Mouse (Mus musculus): Measurements from ENCODE around the gene Wfdc6a. TPM values are rescaled to one million over a fixed set of nuclear protein-coding genes. Genes with fewer than 3 reads are reported as not detected.
"Not testable (repeated sequence)": the region's sequence is repeated elsewhere in the genome, so short reads cannot be mapped to it uniquely, and the experiment has no call there.

Wfdc6a gene
- not detected in 2 replicates for total RNA-seq (2014; rRNA removed)
- polyA plus RNA-seq (2015; fragmentation: Nextera tagmentation; extraction: Ambion mirVana), result not detected in 2 replicates

GRCm38 (mm10) chr2:164585025-164585725, at the start of gene Wfdc6a:
Gene Wfdc6a, minus strand, starts transcription at chr2:164585447.
- H3K4me1 ChIP-seq (ENCODE audit: insufficient read depth, low read length); H3K9me3 ChIP-seq (ENCODE audit: low read length); DNase-seq (ENCODE audit: low spot score); ATAC-seq (ENCODE audit: low FRiP score); H3K36me3 ChIP-seq (ENCODE audit: insufficient read depth, low read length); H3K4me2 ChIP-seq (ENCODE audit: low read depth, low read length, poor library complexity, severe bottlenecking); H3K9ac ChIP-seq (replicated peaks; ENCODE audit: low read length, poor library complexity, severe bottlenecking); H3K27ac ChIP-seq (ENCODE audit: low read depth, low read length); H3K4me3 ChIP-seq (ENCODE audit: low read depth, low read length); H3K27me3 ChIP-seq (ENCODE audit: insufficient read depth, low read length): not testable (repeated sequence)
- WGBS, result 55% methylated on average over 13 of the region's 13 CpGs

GRCm38 (mm10) chr2:164621775-164622174, 36.5 kb upstream of the Wfdc6a start:
- H3K9ac ChIP-seq (replicated peaks; ENCODE audit: low read length, poor library complexity, severe bottlenecking), result no peak overlapping the region
- no peak for ATAC-seq (ENCODE audit: low FRiP score)

GRCm38 (mm10) chr2:164619050-164619449, 33.8 kb upstream of the Wfdc6a start:
- Histone ChIP-seq H3K4me3 (ENCODE audit: low read depth, low read length) (no peak overlapping the region), H3K9me3 (ENCODE audit: low read length) (no peaks in the 10 kb centered on the region), H3K36me3 (ENCODE audit: insufficient read depth, low read length) (no peaks in the 10 kb centered on the region), H3K4me2 (ENCODE audit: low read depth, low read length, poor library complexity, severe bottlenecking) (no peak overlapping the region), H3K27me3 (ENCODE audit: insufficient read depth, low read length) (no peaks in the 10 kb centered on the region), H3K27ac (ENCODE audit: low read depth, low read length) (no peak overlapping the region), H3K4me1 (ENCODE audit: insufficient read depth, low read length) (no peaks in the 10 kb centered on the region), H3K9ac (replicated peaks; ENCODE audit: low read length, poor library complexity, severe bottlenecking) (no peak overlapping the region)
- no peak for DNase-seq (ENCODE audit: low spot score)
- no peak for ATAC-seq (ENCODE audit: low FRiP score)
- TF ChIP-seq CTCF (IDR thresholded peaks at IDR 0.05), result no peak
- 85% methylated on average over 5 of the region's 5 CpGs for WGBS

More at GRCm38 (mm10) chr2:164621775-164622174, 36.5 kb upstream of the Wfdc6a start:
- Histone ChIP-seq H3K36me3 (ENCODE audit: insufficient read depth, low read length) (no peaks in the 10 kb centered on the region), H3K9me3 (ENCODE audit: low read length) (no peaks in the 10 kb centered on the region), H3K4me3 (ENCODE audit: low read depth, low read length) (no peak overlapping the region), H3K27me3 (ENCODE audit: insufficient read depth, low read length) (no peaks in the 10 kb centered on the region), H3K4me1 (ENCODE audit: insufficient read depth, low read length) (no peaks in the 10 kb centered on the region), H3K4me2 (ENCODE audit: low read depth, low read length, poor library complexity, severe bottlenecking) (no peak overlapping the region), H3K27ac (ENCODE audit: low read depth, low read length) (no peak overlapping the region)
- no peak for TF ChIP-seq CTCF (IDR thresholded peaks at IDR 0.05)
- DNase-seq (ENCODE audit: low spot score), result no peak
- WGBS, result 83% methylated on average over 4 of the region's 4 CpGs

- ATAC-seq (ENCODE audit: low FRiP score) (no peak), DNase-seq (ENCODE audit: low spot score) (no peak)
- WGBS, result 88% methylated on average over 3 of the region's 3 CpGs
- Histone ChIP-seq H3K9ac (replicated peaks; ENCODE audit: low read length, poor library complexity, severe bottlenecking) (no peak overlapping the region), H3K4me1 (ENCODE audit: insufficient read depth, low read length) (no peaks in the 10 kb centered on the region), H3K36me3 (ENCODE audit: insufficient read depth, low read length) (no peaks in the 10 kb centered on the region), H3K9me3 (ENCODE audit: low read length) (no peaks in the 10 kb centered on the region), H3K27me3 (ENCODE audit: insufficient read depth, low read length) (no peaks in the 10 kb centered on the region), H3K27ac (ENCODE audit: low read depth, low read length) (no peak overlapping the region), H3K4me2 (ENCODE audit: low read depth, low read length, poor library complexity, severe bottlenecking) (no peak overlapping the region), H3K4me3 (ENCODE audit: low read depth, low read length) (no peak overlapping the region)
- no peak for TF ChIP-seq CTCF (IDR thresholded peaks at IDR 0.05)
Measured at GRCm38 (mm10) chr2:164615386-164615785, 30.1 kb upstream of the Wfdc6a start.

- ATAC-seq (ENCODE audit: low FRiP score); H3K36me3 ChIP-seq (ENCODE audit: insufficient read depth, low read length); H3K27ac ChIP-seq (ENCODE audit: low read depth, low read length); H3K9ac ChIP-seq (replicated peaks; ENCODE audit: low read length, poor library complexity, severe bottlenecking); H3K4me2 ChIP-seq (ENCODE audit: low read depth, low read length, poor library complexity, severe bottlenecking); H3K4me3 ChIP-seq (ENCODE audit: low read depth, low read length); DNase-seq (ENCODE audit: low spot score); H3K27me3 ChIP-seq (ENCODE audit: insufficient read depth, low read length); H3K4me1 ChIP-seq (ENCODE audit: insufficient read depth, low read length); H3K9me3 ChIP-seq (ENCODE audit: low read length): not testable (repeated sequence)
- WGBS, result 52% methylated on average over 8 of the region's 8 CpGs
Measured at GRCm38 (mm10) chr2:164613471-164613870, 28.2 kb upstream of the Wfdc6a start, which contains the start of the genes Wfdc6b and Wfdc8. Gene Wfdc6b, plus strand, starts transcription at chr2:164613522. Gene Wfdc8, minus strand, starts transcription at chr2:164613626.

- H3K27me3 ChIP-seq (ENCODE audit: insufficient read depth, low read length), result no peaks in the 10 kb centered on the region
- H3K4me3 ChIP-seq (ENCODE audit: low read depth, low read length), result no peak overlapping the region
- ATAC-seq (ENCODE audit: low FRiP score), result no peak
- no peaks in the 10 kb centered on the region for H3K4me1 ChIP-seq (ENCODE audit: insufficient read depth, low read length)
- no peaks in the 10 kb centered on the region for H3K36me3 ChIP-seq (ENCODE audit: insufficient read depth, low read length)
- H3K27ac ChIP-seq (ENCODE audit: low read depth, low read length), result no peak overlapping the region
- H3K9ac ChIP-seq (replicated peaks; ENCODE audit: low read length, poor library complexity, severe bottlenecking), result no peak overlapping the region
- WGBS, result 78% methylated on average over 6 of the region's 6 CpGs
- H3K4me2 ChIP-seq (ENCODE audit: low read depth, low read length, poor library complexity, severe bottlenecking), result no peak overlapping the region
- no peak for TF ChIP-seq CTCF (IDR thresholded peaks at IDR 0.05)
- no peaks in the 10 kb centered on the region for H3K9me3 ChIP-seq (ENCODE audit: low read length)
- DNase-seq (ENCODE audit: low spot score), result no peak
Measured at GRCm38 (mm10) chr2:164608781-164609180, 23.5 kb upstream of the Wfdc6a start.

All from midbrain, postnatal 0 days (tissue).